Mouse (Mus musculus) stomach, postnatal 0 days (tissue): ENCODE data around the gene Fbxw14.
"Not testable (repeated sequence)": the region's sequence is repeated elsewhere in the genome, so short reads cannot be mapped to it uniquely, and the experiment has no call there.

ENCODE experiments used
- CTCF ChIP-seq: IDR thresholded peaks from 2 replicates; pipeline ENCODE4 v1.5.1; 2016; ENCODE audit warnings: antibody characterized with exemption, low read depth, mild to moderate bottlenecking, moderate library complexity
- EP300 ChIP-seq: optimal IDR thresholded peaks from 2 replicates; pipeline ENCODE3; 2016; ENCODE audit warnings: antibody characterized with exemption

GRCm38 (mm10) chr9:109287576-109287975, at the start of gene Fbxw14:
- not testable (repeated sequence) for TF ChIP-seq CTCF, EP300
